Mouse (Mus musculus) c-Kit-negative CD71-positive TER-119-positive erythroid progenitor cells, embryonic 14.5 days (primary cell): ENCODE measurements at regions not wholly inside any gene's neighbourhood (a gene's known extent, or its start where the extent isn't known, plus 50 kb on each side); places are given as distances from the start of the nearest gene placed in this dataset.

Source experiments
- DNase-seq: peaks from one replicate; pipeline ENCODE4 v3.0.0-alpha.2; 2013; ENCODE audit warnings: low read depth, low spot score

DNA sequence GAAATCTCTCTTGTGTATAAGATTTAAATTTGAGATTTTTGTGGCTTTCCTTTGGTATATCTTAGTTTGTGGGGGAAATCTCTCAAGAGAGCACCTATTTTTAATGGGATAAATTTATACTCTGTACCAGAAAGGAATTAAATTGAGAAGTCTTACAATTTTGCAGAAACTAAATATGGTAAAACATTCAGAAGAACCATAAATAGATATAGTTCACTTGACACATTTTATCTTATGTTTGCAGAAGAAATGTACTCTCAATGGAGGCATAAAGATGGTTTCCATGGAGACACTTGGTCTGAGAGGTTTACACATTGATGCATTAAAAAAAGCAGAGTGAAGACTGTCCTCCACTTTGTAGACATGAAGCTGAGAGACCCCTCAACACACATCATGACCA lies 86.9 kb downstream of the Ndufa10 start:
- no peak for DNase-seq

GRCm38 (mm10) chr1:92384945-92385344 lies 88.7 kb downstream of the Ndufa10 start:
- no peak for DNase-seq

DNA sequence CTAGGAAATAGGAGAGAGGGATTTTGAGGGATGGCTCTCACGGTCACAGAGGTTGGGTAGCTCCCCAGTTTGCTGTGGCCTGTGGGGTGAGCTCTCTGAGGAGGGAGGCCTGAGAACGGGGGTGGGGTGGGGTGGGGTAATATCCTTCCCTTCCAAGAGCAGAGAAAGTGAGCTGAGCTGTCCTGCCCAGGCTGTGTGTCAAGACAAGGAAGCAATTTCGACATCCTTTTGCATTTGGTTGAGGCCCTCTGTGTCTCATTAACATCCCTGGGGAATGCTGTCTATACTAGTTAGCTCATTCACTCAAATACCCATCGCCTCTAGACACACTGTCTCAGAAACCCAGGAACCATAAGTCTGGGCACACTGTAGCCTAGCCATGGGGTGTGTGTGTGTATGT lies 89.9 kb downstream of the Ndufa10 start:
- DNase-seq: no peak

- DNase-seq: no peak
Measured at GRCm38 (mm10) chr1:92379510-92379886, 94.2 kb downstream of the Ndufa10 start.

DNA sequence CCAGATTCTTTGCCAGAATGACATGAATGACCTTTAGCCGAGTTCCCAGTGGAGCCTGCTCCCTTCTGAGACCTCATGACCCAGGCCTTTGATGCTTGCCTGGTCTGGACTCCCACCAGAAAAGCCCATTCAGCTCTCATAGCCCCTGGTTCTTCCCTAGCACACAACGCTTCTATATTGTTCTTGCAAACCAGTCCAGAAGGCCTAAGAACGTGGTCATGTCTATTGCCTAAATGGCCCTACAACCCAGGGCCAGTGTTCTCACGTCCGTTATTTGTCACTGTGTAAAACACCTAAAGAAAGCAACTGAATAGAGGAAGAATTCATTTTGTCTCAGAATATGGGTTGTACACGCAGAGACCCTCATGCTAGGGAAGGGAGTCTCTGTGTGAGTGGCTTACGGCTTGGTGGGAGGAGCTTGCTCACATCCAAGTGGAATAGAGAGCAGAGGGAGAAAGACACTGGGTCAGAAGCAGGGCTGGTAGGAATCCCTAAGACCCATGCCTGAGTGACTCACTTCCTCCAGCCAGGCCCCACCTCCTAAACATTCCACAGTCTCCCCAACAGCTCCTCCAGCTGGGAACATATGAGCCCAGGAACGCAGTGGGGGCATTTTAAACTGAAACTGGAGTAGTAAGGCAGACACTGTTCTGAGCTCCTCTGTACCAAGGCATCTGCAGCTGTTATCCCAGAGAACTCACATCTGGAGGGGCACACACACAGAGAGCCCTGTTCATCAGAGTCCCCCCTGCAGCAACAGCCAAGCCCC lies 94.7 kb downstream of the Ndufa10 start:
- no peak for DNase-seq

DNA sequence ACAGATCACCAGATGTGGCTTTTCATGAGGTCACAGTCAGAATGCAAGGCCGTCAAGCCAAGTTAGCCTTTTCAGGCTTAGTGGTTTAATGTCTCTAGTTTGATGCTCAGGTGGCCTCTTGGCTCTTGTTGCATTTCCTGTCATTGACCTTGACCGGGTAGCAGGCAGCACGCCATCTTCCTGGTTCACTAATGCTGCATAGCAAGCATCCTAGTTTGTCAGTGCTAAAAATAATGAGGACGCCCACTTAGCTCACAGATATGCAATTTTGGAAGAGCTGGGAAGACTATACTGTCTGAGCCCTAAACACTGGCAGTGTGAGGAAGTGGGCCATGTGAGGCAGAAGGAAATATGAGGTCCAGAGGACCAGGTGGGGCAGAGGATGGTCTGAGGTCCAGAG lies 97.2 kb downstream of the Ndufa10 start:
- DNase-seq: no peak

DNA sequence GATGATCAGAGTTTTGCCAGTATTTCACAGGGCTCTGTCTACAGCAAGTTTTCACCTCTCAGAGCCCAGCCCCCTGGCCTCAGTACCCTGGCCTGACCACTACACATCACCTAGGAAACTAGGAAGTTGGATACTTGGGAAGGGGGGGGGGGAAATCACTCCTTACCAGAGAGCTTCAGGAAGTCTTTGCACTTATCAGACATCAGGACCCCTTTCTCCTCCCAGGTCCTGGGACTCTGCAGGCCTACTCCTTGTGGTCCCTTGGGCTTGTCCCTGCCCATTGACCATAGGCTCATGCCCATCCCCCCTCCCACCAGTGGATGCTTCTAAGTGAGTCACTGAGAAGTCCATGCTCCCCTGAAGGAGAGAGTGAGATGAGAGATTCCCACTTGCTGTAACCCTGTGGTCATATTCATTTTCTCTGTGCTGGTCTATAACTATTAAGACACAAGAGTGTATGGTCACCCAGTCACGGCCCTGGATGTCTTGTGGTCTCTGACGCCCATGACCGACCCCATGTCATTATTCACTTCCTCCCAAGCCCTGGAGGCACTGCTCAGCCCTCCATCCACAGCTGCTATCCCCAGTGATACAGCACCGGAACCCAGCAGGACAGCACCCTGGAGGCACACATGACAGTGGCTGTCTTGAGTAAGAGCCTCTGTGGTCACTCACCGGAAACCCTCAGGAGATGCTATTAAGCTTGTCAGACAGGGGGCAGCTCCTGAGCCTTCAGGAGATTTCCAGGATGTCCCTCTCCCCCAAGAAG lies 101.3 kb downstream of the Ndufa10 start:
- DNase-seq: no peak

DNA sequence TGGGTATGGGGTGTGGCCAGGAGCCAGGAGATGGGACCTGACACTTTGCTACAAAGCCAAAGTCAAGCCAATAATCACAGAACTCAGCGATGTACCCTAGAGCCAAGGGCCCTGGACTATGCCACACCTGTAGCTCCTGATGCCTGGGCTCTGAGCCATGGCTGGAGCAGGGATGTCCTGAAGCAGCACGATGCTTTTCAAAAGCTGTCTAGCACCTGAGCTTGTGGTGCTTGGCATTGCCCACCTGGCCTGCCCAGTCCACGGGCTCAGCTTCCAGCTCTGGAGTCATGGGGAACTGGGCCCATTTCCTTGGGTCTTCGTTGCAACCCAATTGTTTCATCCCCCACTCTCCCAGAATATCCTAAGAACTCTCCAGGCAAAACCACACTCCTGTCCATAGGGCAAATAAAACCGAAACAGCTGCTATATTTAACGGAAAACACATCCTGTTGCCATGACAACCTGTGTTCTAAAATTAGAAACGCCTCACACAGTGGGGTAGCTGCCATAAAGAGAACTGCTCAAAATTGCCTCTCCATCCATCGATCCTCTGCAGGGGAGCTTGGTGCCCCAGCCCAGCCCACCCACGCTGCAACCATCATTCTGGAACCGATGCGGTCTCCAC lies 102.2 kb downstream of the Ndufa10 start:
- no peak for DNase-seq

DNA sequence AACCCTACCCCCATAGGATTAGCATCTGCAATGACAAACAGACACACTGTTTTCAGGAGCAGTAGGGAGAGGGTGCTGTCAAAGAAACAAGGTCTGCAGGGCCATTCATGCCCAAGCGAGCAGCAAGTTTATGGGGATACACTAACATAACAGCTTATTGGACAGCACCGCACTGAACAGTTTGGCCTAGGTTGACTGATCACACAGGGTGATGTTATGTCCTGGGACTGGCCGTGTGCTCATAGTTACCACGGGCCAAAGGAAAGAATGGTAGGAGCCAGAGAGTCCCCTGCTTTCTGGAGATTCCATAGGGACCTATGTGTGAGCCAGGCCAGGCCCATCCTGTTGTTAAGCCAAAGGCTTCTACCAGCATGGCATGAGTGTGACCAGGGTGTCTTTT lies 102.8 kb downstream of the Ndufa10 start:
- no peak for DNase-seq

GRCm38 (mm10) chr1:92369972-92370371 lies 103.7 kb downstream of the Ndufa10 start:
- DNase-seq: no peak

GRCm38 (mm10) chr1:92366249-92366648 lies 107.4 kb downstream of the Ndufa10 start:
- no peak for DNase-seq

- no peak for DNase-seq
Measured at GRCm38 (mm10) chr1:92365366-92366075, 108.1 kb downstream of the Ndufa10 start.

GRCm38 (mm10) chr1:92361677-92362076 lies 112.0 kb downstream of the Ndufa10 start:
- no peak for DNase-seq

DNA sequence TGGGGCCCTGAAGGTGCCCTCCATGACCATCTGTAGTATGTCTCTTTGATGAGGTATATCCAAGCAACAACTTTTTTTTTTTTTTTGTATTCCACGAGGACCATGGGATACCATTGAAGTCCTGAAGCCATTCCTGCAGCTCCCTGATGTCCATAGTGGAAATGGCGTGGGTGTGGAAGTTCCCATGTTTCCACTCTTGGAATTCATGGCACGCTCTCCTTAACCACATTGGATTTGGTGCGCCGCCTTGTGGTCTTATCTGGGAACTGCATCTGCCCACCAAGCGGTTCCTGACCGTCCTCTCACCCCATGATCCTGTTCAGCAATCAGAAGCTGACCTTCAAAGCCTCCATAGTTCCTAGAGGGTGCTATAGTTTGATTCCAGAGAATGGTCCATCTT lies 113.4 kb downstream of the Ndufa10 start:
- peak; percentile 4 for DNase-seq

DNA sequence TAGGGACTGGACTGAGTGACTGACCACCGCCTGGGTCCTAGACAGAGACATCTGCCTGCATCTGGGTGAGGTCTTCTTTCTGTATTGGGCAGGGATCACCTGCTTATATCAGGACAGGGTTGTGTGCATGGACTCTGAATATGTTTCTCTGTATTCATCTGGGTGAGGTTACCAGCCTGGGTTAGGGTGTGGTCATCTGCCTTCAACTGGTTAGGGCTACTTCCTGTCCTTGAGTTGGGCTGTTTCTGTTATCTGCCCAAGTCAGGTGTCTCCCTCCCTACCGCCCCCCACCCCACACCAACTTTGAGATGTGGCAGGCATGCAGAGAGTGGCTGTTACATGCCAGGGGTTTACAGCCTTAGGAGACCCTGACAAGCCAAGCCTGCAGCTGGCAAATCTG lies 114.2 kb downstream of the Ndufa10 start:
- no peak for DNase-seq

DNA sequence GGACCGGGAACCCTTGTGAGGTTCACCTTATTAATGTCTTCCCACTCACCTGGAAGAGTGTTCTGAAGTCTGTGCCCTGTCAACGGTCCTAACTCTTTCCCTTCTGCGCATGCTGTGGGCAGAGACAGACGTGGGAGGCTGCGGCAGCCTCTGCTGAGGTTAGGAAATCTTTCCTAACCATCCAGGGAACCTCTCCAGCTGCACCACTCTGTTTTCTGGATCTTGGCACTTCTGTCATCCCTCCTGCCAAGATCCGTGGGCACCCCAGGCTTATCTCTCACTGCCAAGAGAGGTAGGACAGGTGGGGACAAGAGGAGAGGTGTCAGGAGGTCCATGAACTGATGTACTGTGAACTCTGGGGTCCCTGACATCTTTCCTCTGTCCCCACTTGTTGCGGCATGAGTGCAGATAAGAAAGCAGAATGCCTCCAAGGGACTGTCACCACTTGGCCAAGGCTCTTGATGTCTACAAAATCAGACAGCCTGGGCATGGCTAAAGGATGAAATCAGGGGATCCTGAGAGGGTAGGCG lies 114.8 kb downstream of the Ndufa10 start:
- no peak for DNase-seq

DNA sequence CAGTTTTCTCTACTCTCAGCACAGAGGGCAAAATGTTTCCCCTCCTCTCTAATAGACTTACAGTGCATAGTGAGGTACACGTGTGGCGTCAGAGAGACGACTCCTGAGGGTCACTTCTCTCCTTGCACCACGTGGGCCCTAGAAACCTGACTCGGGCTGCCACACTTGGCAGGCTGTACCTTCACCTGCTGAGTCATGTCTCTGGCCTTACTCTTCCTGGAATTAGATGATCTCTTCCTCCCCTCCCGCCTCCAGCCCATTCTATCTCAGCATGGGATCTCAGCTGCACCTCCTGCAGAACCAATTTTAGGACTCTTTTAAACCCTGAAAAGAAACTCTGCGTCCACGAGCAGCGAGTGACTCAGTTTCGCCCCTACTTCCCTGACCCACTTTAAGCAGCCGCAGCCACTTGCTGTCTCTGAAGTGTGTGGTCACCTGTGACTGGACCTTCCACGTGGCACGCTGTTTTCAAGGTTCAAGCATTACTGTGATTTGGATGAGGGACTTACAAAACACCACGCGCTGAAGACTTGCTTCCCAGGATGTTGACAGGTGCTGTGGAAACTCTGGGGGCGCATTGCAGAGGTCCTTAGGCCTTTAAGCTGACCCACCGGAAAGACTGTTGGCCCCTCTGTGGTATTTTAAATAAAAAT lies 125.2 kb downstream of the Ndufa10 start:
- no peak for DNase-seq

DNA sequence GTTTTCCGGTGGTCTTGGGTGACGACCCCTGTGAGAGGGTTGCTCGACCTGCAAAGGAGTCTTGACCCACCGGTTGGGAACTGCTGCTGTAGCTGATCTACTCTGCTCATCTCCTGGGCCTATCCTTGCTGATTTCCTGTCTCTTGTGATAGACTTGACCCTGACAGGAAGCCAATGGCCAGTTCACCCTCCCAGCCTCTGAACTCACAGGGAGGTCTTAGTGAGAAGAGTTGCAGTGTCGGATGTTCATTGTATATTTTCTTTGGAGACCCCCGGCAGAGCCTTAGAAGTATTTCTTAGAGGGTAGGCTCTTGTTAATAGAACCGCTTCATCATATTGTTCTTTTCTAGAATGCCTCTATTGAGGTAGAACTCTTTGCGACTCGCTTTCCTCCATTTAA lies 126.0 kb downstream of the Ndufa10 start:
- DNase-seq: no peak

- no peak for DNase-seq
Measured at GRCm38 (mm10) chr1:92343768-92344167, 129.9 kb downstream of the Ndufa10 start.

DNA sequence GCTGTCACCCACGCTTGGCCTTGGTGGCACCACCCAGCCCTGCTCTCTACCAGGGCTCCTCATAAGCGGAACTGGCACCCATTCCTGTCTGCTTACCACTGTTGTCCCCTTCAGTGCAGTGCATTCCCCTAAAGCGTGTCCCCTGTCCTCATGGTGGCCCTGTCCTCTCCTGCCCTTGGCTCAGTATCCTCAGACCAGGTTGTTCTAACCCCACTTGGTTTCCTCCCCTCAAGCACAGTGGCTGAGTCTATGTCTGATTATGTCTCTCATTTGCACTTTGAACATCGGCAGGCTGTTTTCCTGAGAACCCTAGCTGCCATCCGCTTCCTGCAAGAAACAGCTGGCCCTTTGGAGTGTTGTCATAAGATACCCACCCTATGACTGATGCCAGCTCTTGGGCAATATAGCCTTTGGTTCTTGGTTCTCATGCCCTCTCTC lies 130.5 kb downstream of the Ndufa10 start:
- DNase-seq: no peak

- no peak for DNase-seq
Measured at GRCm38 (mm10) chr1:92341846-92342540, 131.7 kb downstream of the Ndufa10 start.
